Mouse (Mus musculus) embryonic fibroblast, embryonic 13.5 days (primary cell): ENCODE data around the gene Pgam2.

Experiments used
- CTCF ChIP-seq: IDR thresholded peaks from 2 replicates; pipeline ENCODE4 v1.5.1; 2011; ENCODE audit warnings: mild to moderate bottlenecking, control low read depth, low read length, moderate library complexity, borderline replicate concordance; ENCODE audit not compliant: insufficient read depth
- POLR2A ChIP-seq: IDR thresholded peaks from 2 replicates; pipeline ENCODE4 v1.6.1; 2011; ENCODE audit warnings: low read depth, mild to moderate bottlenecking, control low read depth, low read length, moderate library complexity

GRCm38 (mm10) chr11:5789754-5790333, 13.7 kb downstream of the Pgam2 start:
- TF ChIP-seq CTCF (no peak), POLR2A (no peak)
